Mouse (Mus musculus) limb, embryonic 15.5 days (tissue): ENCODE measurements around the gene Plxdc2. TPM values are rescaled to one million over a fixed set of nuclear protein-coding genes. Genes with fewer than 3 reads are reported as not detected.

Source experiments
- ATAC-seq: fragments of 200-750 bp; cut with Nextera tagmentation; 2 replicates; pipeline ENCODE4 v1.8.0; 2017; ENCODE audit warnings: low read depth, moderate TSS enrichment; ENCODE audit not compliant: insufficient number of reproducible peaks, low FRiP score, low TSS enrichment
- H3K27ac ChIP-seq: fragments of 300-500 bp; sonication (generic); 2 replicates; pipeline ENCODE4 v1.5.1; 2015; ENCODE audit warnings: moderate library complexity, mild to moderate bottlenecking, inconsistent platforms
- H3K27me3 ChIP-seq: fragments of 300-500 bp; sonication (generic); 2 replicates; pipeline ENCODE4 v1.6.1; 2015; ENCODE audit warnings: inconsistent platforms
- H3K36me3 ChIP-seq: fragments of 300-500 bp; sonication (generic); 2 replicates; pipeline ENCODE4 v1.6.1; 2015; ENCODE audit warnings: inconsistent platforms
- H3K4me1 ChIP-seq: fragments of 300-500 bp; sonication (generic); 2 replicates; pipeline ENCODE4 v1.6.1; 2015; ENCODE audit warnings: inconsistent platforms
- H3K4me2 ChIP-seq: fragments of 300-500 bp; sonication (generic); 2 replicates; pipeline ENCODE4 v1.6.1; 2015; ENCODE audit warnings: mild to moderate bottlenecking, inconsistent platforms
- H3K4me3 ChIP-seq: fragments of 300-500 bp; sonication (generic); 2 replicates; pipeline ENCODE4 v1.5.1; 2015; ENCODE audit warnings: mild to moderate bottlenecking, inconsistent platforms
- H3K9ac ChIP-seq: fragments of 300-500 bp; sonication (generic); 2 replicates; pipeline ENCODE4 v1.6.1; 2015; ENCODE audit warnings: inconsistent platforms
- H3K9me3 ChIP-seq: fragments of 300-500 bp; sonication (generic); 2 replicates; pipeline ENCODE4 v1.6.1; 2016; ENCODE audit warnings: inconsistent platforms
- WGBS: fragments of 180-500 bp; shearing (Covaris S2); methylation state at CpG from one replicate; pipeline ENCODE4 v1.1.7; 2015; 5-methylcytosine and 5-hydroxymethylcytosine counted together
- polyA plus RNA-seq: library from polyadenylated mRNA; unstranded; fragments of >200 nt; fragmentation: Nextera tagmentation; extraction: Ambion mirVana; gene quantifications from 2 replicates; pipeline ENCODE4 v1.2.1, GENCODE M21; 2015

Plxdc2 gene
- polyA plus RNA-seq, 1 experiment from 2014 or later = 59.5 TPM

DNA sequence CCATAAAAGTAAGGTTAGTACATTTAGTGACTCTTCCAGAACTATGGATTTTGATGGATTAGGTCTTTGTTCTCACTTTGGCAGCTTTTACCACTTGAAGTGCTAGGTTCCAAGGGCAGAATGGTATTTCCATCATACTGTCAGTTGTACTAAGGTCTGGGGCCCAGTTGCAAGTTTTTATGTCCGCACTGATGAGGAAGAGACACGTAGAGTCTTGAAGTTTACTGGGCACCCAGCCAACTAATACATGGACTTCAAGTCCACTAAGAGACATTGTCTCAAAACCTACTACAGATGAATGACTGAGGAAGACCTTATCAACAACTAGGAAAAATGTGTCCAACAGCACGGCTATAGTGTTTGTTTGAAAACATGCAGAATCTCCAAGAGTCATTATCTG lies 242.1 kb downstream of the Plxdc2 start:
- H3K9me3 ChIP-seq = no peaks in the 10 kb centered on the region
- no peaks in the 10 kb centered on the region for H3K4me1 ChIP-seq
- no peaks in the 10 kb centered on the region for H3K36me3 ChIP-seq
- ATAC-seq = no peak
- H3K4me2 ChIP-seq = no peak overlapping the region
- 54% methylated on average over 3 of the region's 3 CpGs for WGBS
- H3K9ac ChIP-seq = no peak overlapping the region
- no peak overlapping the region for H3K4me3 ChIP-seq
- H3K27me3 ChIP-seq = no peaks in the 10 kb centered on the region
- no peak overlapping the region for H3K27ac ChIP-seq

DNA sequence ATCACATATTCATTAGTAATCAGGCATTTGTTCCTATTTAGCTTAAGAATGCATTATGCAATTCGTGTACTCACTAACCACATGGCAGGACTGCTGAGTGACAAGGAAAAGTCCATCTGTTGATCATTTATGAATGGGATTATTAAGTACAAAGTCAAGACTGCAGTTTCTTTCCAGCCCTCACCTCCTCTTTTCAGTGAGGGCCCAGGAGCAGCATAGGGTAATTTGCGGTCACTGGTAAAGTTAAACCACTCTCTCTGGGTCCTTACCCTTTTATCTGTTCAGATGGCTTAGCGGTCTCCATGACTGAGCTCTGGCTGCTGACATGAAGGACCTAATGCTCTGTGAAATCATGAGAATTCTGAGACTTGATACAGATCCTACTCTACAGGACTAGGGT lies 248.2 kb downstream of the Plxdc2 start:
- Histone ChIP-seq H3K4me3 (no peak overlapping the region), H3K4me1 (peaks cover 8% of the 10 kb centered on the region; the same call in 1 of the 2 replicates), H3K36me3 (no peaks in the 10 kb centered on the region), H3K9me3 (no peaks in the 10 kb centered on the region), H3K4me2 (no peak overlapping the region), H3K27me3 (no peaks in the 10 kb centered on the region), H3K9ac (no peak overlapping the region), H3K27ac (no peak overlapping the region)
- WGBS = 71% methylated on average over 3 of the region's 3 CpGs
- ATAC-seq = no peak

- 33% methylated on average over 3 of the region's 3 CpGs for WGBS
- no peak overlapping the region for H3K4me2 ChIP-seq
- peak overlapping the region; percentile 30; the same call in 1 of the 2 replicates for H3K27ac ChIP-seq
- no peak overlapping the region for H3K9ac ChIP-seq
- H3K36me3 ChIP-seq = no peaks in the 10 kb centered on the region
- no peak for ATAC-seq
- H3K4me3 ChIP-seq = no peak overlapping the region
- H3K4me1 ChIP-seq = peaks cover 8% of the 10 kb centered on the region; the same call in 1 of the 2 replicates
- no peaks in the 10 kb centered on the region for H3K27me3 ChIP-seq
- H3K9me3 ChIP-seq = no peaks in the 10 kb centered on the region
Observed at GRCm38 (mm10) chr2:16607792-16608586, 251.9 kb downstream of the Plxdc2 start.

- 94% methylated on average over 3 of the region's 3 CpGs for WGBS
- Histone ChIP-seq H3K4me1 (no peaks in the 10 kb centered on the region), H3K27ac (no peak overlapping the region), H3K9me3 (no peaks in the 10 kb centered on the region), H3K4me2 (no peak overlapping the region), H3K4me3 (no peak overlapping the region), H3K36me3 (no peaks in the 10 kb centered on the region), H3K27me3 (no peaks in the 10 kb centered on the region), H3K9ac (no peak overlapping the region)
- ATAC-seq = no peak
Observed at GRCm38 (mm10) chr2:16642061-16642460, 286.0 kb downstream of the Plxdc2 start.

- Histone ChIP-seq H3K27me3 (no peaks in the 10 kb centered on the region), H3K4me1 (no peaks in the 10 kb centered on the region), H3K36me3 (no peaks in the 10 kb centered on the region), H3K9ac (no peak overlapping the region), H3K27ac (no peak overlapping the region), H3K9me3 (no peaks in the 10 kb centered on the region), H3K4me3 (no peak overlapping the region), H3K4me2 (no peak overlapping the region)
- 82% methylated on average over 2 of the region's 2 CpGs for WGBS
- no peak for ATAC-seq
Observed at GRCm38 (mm10) chr2:16651713-16652112, 295.6 kb downstream of the Plxdc2 start.

- H3K9me3 ChIP-seq = no peaks in the 10 kb centered on the region
- H3K27ac ChIP-seq = no peak overlapping the region
- H3K36me3 ChIP-seq = no peaks in the 10 kb centered on the region
- no peaks in the 10 kb centered on the region for H3K4me1 ChIP-seq
- H3K4me3 ChIP-seq = no peak overlapping the region
- H3K9ac ChIP-seq = no peak overlapping the region
- H3K27me3 ChIP-seq = no peaks in the 10 kb centered on the region
- WGBS = 17% methylated on average over 1 of the region's 1 CpGs
- H3K4me2 ChIP-seq = no peak overlapping the region
- no peak for ATAC-seq
Observed at GRCm38 (mm10) chr2:16664516-16664915, 308.4 kb downstream of the Plxdc2 start.

DNA sequence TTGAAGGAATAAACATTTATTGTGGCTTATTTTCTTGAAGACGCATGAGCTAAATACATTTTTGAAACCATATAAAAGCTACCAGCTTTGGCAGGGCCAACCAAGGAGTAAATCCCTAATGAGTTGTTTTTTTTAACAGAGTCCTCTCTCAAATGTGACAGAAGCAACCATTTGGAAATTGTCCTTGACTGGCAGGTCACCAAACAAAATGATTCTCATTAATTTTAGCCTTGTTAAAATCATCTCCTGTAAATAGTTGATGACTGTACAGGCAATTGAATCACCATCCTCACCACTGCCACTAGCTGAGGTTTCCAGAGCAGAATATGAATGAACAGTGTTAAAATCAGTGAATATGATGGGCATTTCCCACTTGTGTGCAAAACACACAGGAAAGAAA lies 312.3 kb downstream of the Plxdc2 start:
- Histone ChIP-seq H3K36me3 (no peaks in the 10 kb centered on the region), H3K4me3 (no peak overlapping the region), H3K27ac (no peak overlapping the region), H3K9me3 (no peaks in the 10 kb centered on the region), H3K27me3 (no peaks in the 10 kb centered on the region), H3K4me2 (no peak overlapping the region), H3K4me1 (no peaks in the 10 kb centered on the region), H3K9ac (no peak overlapping the region)
- no peak for ATAC-seq
- WGBS = 81% methylated on average over 1 of the region's 1 CpGs

- ATAC-seq = no peak
- Histone ChIP-seq H3K4me1 (no peaks in the 10 kb centered on the region), H3K9ac (no peak overlapping the region), H3K9me3 (no peaks in the 10 kb centered on the region), H3K4me2 (no peak overlapping the region), H3K27ac (no peak overlapping the region), H3K36me3 (no peaks in the 10 kb centered on the region), H3K27me3 (no peaks in the 10 kb centered on the region), H3K4me3 (no peak overlapping the region)
- 96% methylated on average over 3 of the region's 3 CpGs for WGBS
Observed at GRCm38 (mm10) chr2:16682905-16683304, 326.8 kb downstream of the Plxdc2 start.

GRCm38 (mm10) chr2:16683739-16684138 lies 327.6 kb downstream of the Plxdc2 start:
- Histone ChIP-seq H3K27ac (no peak overlapping the region), H3K9ac (no peak overlapping the region), H3K4me2 (no peak overlapping the region), H3K4me1 (no peaks in the 10 kb centered on the region), H3K27me3 (no peaks in the 10 kb centered on the region), H3K9me3 (no peaks in the 10 kb centered on the region), H3K4me3 (no peak overlapping the region), H3K36me3 (no peaks in the 10 kb centered on the region)
- ATAC-seq = no peak
- 67% methylated on average over 3 of the region's 3 CpGs for WGBS

GRCm38 (mm10) chr2:16684529-16684928 lies 328.4 kb downstream of the Plxdc2 start:
- Histone ChIP-seq H3K27ac (no peak overlapping the region), H3K4me3 (no peak overlapping the region), H3K9me3 (no peaks in the 10 kb centered on the region), H3K4me2 (no peak overlapping the region), H3K9ac (no peak overlapping the region), H3K27me3 (no peaks in the 10 kb centered on the region), H3K4me1 (no peaks in the 10 kb centered on the region), H3K36me3 (no peaks in the 10 kb centered on the region)
- no peak for ATAC-seq
- 76% methylated on average over 1 of the region's 1 CpGs for WGBS

GRCm38 (mm10) chr2:16696390-16696789 lies 340.3 kb downstream of the Plxdc2 start:
- no peaks in the 10 kb centered on the region for H3K4me1 ChIP-seq
- H3K27ac ChIP-seq = no peak overlapping the region
- no peak for ATAC-seq
- no peak overlapping the region for H3K9ac ChIP-seq
- WGBS = 44% methylated on average over 2 of the region's 2 CpGs
- no peaks in the 10 kb centered on the region for H3K9me3 ChIP-seq
- H3K36me3 ChIP-seq = no peaks in the 10 kb centered on the region
- H3K4me2 ChIP-seq = no peak overlapping the region
- no peaks in the 10 kb centered on the region for H3K27me3 ChIP-seq
- no peak overlapping the region for H3K4me3 ChIP-seq

DNA sequence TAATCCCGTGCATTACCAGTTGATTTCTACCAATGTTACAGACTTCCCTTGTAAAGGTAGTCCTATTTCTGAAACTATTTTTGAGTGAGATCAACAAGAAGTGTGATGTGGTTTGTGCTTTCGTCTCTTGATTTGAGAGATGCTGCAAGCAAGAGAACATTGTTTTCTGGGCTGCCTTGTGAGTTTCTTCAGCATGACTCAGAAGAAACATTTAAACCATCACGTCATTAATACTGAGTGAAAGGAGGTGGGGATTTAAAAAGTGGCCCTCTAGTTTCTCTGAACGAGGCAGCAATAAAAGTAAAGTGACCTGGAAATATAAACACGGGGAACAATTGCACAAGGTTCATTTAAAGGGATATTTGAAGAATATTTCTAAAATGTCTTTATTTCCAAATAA lies 341.1 kb downstream of the Plxdc2 start:
- Histone ChIP-seq H3K4me3 (no peak overlapping the region), H3K9ac (no peak overlapping the region), H3K9me3 (no peaks in the 10 kb centered on the region), H3K4me2 (no peak overlapping the region), H3K36me3 (no peaks in the 10 kb centered on the region), H3K4me1 (no peaks in the 10 kb centered on the region), H3K27ac (no peak overlapping the region), H3K27me3 (no peaks in the 10 kb centered on the region)
- 48% methylated on average over 5 of the region's 5 CpGs for WGBS
- no peak for ATAC-seq

- 82% methylated on average over 2 of the region's 2 CpGs for WGBS
Observed at GRCm38 (mm10) chr2:16706227-16706626, 350.1 kb downstream of the Plxdc2 start.

More at GRCm38 (mm10) chr2:16706227-16706626, 350.1 kb downstream of the Plxdc2 start:
- no peaks in the 10 kb centered on the region for H3K4me1 ChIP-seq
- H3K36me3 ChIP-seq = no peaks in the 10 kb centered on the region
- H3K4me3 ChIP-seq = no peak overlapping the region
- H3K9me3 ChIP-seq = no peaks in the 10 kb centered on the region
- no peak overlapping the region for H3K27ac ChIP-seq
- no peaks in the 10 kb centered on the region for H3K27me3 ChIP-seq
- no peak overlapping the region for H3K9ac ChIP-seq
- H3K4me2 ChIP-seq = no peak overlapping the region
- no peak for ATAC-seq
